Mouse (Mus musculus): ENCODE data around the gene Snrpd3.

DNA sequence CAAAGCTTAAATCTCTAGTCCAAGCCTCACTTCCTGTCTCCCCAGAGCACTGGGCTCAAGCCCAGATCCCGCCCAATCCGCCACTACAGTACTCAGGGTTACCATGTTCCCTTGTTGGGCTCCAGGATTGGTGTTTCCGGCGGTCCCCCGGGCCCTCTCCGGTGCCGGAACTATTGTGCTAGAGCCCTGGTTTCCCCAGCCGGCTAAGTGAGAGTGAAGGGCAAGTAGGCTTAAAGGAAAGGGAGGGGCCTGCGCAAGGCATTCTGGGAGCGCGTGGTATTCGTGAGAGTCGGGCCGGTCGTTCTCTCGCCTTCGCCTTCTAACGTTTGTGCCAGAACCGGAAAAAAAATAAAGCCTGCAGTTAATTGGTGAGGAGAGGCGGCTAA is 400 bp downstream of the Snrpd3 start, which contains the start of gene Gucd1:
- TF ChIP-seq EP300 (IDR thresholded peaks at IDR 0.05; ENCODE audit: low read depth) (peak; percentile 88), CTCF (IDR thresholded peaks at IDR 0.05; ENCODE audit: low read depth) (no peak; the same call in 1 of the 2 replicates)

All from liver, postnatal 0 days (tissue).